Mouse (Mus musculus) T-helper 2 cell (primary cell): Measurements from ENCODE around the gene Yipf3.

Experiments used
- in situ Hi-C: fragments of 300-600 bp; cut with MboI, MseI; formaldehyde crosslinking; loops from one replicate; pipeline ENCODE4 v1.15.1; 2025; ENCODE audit warnings: high pct_unique_total_duplicates

Yipf3 gene

GRCm38 (mm10) chr17:46254106-46254505, 6.2 kb downstream of the Yipf3 start:
- in situ Hi-C loops, result no loop called here

- in situ Hi-C loops, result no loop called here
Measured at GRCm38 (mm10) chr17:46255147-46255546, 7.3 kb downstream of the Yipf3 start.

DNA sequence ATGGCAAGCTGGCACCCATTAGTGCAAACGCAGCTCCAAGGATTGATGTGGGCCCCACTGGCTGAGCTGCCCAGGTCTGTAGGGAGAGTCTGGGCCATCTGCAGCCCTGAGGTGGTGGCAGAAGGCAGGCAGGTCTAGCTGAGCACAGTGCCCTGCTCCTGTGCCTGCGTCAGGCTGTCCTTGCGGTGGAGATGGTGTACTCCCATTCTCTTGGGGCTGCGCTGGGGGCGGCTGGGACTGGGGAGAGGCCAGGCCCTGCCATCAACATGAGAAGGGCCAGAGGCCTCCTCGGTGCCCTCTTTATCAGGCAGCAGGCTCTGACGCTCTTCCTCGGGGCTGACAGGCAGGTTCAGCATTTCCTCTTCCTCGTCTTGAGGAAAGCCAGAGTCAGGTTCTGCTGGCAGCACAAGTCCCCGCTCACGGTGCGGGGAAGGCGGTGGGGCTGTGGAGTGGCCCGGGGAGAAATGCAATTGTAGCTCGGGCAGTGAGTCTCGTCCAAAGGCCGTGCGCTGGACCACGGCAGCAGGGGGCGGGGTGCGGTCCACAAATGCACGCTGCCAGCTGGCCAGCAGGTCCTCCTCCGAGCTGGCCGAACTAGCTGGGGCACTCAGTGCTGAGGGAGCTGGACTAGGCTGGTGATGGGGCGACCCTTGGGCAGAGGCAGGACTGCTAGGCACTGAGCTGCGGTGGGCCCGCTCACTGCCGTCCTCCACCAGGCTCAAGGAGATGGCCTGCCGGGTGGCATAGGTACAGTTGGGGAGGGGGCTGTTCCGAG, 10.6 kb downstream of the Yipf3 start:
- in situ Hi-C loops, result no loop called here

DNA sequence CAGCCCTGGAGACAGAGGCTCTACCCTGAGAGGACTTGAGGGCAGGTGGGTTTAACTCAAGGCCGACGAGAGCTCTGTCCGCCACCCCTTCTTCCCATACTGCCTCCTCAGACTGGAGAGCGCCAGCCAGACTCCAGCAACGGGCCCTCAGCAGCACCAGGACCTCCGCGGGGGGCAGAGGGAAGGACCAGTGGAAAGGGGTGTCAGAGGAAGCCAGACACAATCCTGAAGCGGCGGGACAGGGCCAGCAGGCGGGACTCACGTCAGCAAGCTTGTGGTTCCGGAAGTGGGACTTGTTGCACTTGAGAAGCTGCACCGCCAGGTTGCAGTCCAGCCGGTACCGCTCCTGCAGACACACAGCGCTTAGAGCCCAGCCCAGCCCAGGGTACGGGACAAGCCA, 11.8 kb downstream of the Yipf3 start:
- in situ Hi-C loops, result no loop called here

DNA sequence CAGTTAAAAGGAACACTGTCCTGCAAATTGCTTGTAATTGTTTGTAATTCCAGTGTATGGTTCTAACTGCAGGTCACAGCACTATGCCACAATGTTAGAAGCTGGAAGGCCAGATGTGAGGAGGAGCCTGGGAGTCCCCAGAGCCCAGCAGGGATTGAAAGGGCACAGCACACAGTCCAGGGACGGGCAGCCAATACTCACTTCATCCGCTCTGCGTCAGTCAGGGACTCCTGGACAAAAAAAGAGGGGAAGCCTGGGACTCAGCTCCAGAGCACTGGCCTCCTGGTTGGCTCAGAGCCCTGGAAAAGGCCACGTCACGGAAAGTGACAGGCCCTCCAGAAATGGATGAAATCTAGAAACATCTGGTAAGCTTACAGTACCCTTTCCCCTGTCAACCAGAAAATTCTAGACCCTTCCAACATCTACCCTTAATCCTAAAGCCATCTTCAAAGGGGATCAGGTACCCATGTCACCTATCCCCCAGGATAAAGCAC, 14.4 kb downstream of the Yipf3 start:
- in situ Hi-C loops, result no loop called here

DNA sequence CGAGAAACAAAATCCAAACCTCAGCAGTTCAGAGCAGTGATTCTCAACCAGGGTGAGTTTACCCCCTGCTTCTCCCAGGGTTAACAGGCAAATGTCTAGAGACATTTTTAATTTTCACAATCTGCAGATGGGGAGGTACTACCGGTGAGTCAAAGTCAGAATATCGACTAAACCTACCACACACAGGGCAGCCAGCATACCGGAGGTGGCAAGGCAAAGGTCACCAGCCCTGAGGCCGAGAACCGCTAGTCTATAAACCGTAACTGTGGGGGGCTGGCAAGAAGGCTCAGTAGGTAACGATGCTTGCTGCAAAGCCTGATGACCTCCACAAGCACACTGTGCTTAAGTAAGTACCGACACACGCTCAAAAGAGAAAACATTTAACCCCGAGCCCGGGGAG, 17.6 kb downstream of the Yipf3 start:
- in situ Hi-C loops, result loop anchor here (5.0 kb wide), 1 partner anchor 67 kb away; no protein-coding TSS in a partner anchor

DNA sequence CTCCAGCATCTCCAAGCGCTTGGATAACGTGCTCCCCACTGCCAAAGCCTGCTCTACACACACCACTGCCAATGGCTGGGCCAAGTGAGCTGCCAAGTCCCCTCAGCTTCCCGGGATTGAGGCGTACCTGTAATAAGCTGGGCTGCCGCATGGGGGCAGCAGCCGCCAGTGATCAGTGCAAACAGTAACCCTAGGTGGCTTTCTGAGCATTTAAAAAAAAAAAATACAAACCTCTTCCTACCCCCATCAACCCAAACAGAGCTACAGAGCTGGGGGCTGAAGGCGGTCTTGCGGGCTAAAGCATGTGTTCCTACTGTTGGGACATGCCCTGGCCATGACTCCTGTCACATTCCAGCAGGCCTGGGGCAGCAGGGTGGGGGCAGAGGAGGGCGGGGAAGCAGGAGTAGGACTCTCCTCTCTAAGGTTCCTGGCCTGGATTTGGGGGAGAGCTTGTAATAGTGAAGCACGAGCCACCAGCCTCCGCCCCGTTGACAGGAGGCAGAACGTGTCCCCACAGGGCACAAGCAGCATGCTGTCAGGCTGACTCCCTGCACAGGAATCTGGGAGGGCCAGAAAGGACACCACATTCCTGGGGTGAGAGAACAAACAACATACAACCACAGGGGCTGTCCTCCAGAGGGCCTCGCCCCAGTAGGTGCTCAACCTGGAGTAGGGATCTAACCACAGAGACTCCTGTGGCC, 18.2 kb downstream of the Yipf3 start:
- in situ Hi-C loops, result loop anchor here (5.0 kb wide), 1 partner anchor 66 kb away; no protein-coding TSS in a partner anchor

- in situ Hi-C loops, result loop anchor here (5.0 kb wide), 1 partner anchor 65 kb away; no protein-coding TSS in a partner anchor
Measured at GRCm38 (mm10) chr17:46266986-46267385, 19.1 kb downstream of the Yipf3 start.

- in situ Hi-C loops, result loop anchor here (5.0 kb wide), 1 partner anchor 65 kb away; no protein-coding TSS in a partner anchor
Measured at GRCm38 (mm10) chr17:46267511-46267910, 19.6 kb downstream of the Yipf3 start.

DNA sequence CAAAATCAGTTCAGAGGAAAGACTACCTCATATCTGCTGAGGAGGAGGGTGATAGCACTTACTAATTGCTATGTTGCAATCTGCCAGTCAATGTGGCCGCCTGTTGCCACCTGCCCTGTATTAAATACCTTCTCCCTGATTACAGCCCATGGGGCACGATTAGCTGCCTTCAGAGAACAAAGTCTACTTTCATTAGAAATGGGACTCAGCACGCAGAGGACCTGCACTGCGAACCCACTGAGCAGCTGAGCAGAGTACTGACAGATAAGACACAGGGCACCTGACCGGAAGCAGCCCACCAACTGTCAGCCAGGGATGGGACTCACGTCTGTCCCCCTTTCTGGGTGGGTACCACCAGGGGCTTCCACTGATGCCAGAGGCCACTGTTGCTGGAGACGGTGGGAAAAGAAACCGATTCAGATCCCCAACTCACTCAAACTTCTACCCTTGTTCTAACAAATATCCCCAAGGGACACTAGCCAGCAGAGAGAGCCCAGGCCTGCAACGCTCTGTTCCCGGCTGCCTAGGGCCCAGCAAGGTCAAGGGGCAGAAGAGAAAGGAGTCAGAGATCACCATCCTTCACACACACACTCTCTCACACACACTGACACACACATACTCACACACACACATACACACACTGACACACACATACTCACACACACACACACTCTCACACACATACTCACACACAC, 20.3 kb downstream of the Yipf3 start:
- in situ Hi-C loops, result loop anchor here (5.0 kb wide), 1 partner anchor 64 kb away; no protein-coding TSS in a partner anchor

GRCm38 (mm10) chr17:46269771-46270534, 22.1 kb downstream of the Yipf3 start:
- in situ Hi-C loops, result loop anchor here (5.0 kb wide), 1 partner anchor 62 kb away; no protein-coding TSS in a partner anchor

- in situ Hi-C loops, result no loop called here
Measured at GRCm38 (mm10) chr17:46272058-46272457, 24.2 kb downstream of the Yipf3 start.

DNA sequence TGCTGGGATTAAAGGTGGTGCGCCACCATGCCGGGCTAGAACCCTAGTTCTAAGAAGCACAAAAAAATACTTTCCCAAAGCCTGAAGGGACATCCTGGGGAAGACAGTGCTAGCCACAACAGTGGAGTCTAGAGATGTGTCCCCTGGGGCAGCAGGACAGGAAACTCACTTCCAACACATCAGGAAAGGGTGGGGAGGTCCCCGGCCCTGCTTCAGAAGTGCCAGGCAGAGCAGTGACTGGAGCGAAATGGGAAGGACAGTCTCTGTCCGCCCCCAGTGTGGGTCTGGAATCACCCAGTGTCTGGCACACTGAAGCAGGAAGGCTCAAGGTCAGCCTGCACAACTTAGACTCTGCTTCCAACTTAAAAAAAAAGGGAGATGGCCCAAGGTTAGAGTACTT, 24.8 kb downstream of the Yipf3 start:
- in situ Hi-C loops, result no loop called here

DNA sequence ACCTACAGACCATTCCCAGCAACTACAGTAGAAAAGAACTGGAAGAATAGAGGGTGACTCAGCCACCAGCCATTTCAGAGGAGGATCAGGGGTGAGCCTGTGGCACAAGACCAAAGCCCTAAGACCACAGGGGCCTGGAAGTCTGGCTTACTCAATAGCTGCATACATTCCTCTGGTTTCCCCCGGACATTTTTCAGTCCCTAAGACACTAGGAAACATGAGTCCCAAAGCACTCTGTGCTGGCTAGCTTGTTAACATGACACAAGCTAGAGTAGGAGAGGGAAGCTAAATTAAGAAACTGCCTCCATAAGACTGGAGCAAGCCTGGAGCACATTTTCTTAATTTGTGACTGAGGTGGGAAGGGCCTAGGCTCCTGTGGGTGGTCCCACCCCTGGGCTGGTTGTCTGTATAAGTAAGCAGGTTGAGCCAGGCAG, 25.9 kb downstream of the Yipf3 start:
- in situ Hi-C loops, result no loop called here

DNA sequence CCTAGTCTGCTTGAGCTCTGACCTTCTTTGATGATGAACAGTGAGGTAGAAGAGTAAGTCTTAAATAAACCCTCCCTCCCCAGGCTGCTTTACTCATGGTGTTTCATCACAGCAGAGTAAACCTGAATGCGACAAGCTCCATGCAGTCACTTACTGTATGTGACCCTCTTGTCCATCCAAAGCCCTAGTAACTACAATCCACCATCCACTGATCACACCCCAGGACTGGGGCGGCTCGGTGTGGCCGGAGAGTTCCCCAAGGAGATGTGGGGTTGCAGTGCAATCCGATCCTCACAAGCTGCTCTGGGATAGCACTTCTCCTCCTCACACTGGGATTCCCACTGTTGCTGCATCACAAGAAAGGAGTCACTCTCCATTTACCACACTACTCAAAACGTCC, 26.6 kb downstream of the Yipf3 start:
- in situ Hi-C loops, result no loop called here

- in situ Hi-C loops, result loop anchor here (5.0 kb wide), 1 partner anchor 102 kb away; no protein-coding TSS in a partner anchor
Measured at GRCm38 (mm10) chr17:46275034-46275433, 27.2 kb downstream of the Yipf3 start.

DNA sequence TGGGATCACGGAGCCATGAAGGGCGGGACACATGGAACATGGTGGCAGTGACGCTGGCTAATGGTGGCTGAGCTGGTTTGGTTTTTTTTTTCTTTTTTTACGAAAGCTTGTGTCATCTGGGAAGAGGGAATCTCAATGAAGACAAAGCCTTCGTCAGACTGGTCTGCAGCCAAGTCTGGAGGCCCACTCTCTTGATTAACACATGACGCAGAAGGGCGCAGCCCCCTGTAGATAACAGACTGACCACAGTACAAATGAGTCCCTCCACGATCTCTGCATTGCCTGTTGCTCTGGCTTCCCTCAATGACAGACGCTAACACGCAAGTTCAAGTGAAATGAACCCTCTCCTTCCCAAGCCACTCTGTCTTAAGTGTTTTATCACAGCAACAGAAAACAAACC, 27.6 kb downstream of the Yipf3 start:
- in situ Hi-C loops, result loop anchor here (5.0 kb wide), 1 partner anchor 102 kb away; no protein-coding TSS in a partner anchor

- in situ Hi-C loops, result loop anchor here (5.0 kb wide), 1 partner anchor 100 kb away; no protein-coding TSS in a partner anchor
Measured at GRCm38 (mm10) chr17:46277586-46277985, 29.7 kb downstream of the Yipf3 start.

- in situ Hi-C loops, result loop anchor here (5.0 kb wide), 1 partner anchor 99 kb away; no protein-coding TSS in a partner anchor
Measured at GRCm38 (mm10) chr17:46278011-46278765, 30.3 kb downstream of the Yipf3 start.
